Mouse (Mus musculus) embryo, embryonic 9.5 days (tissue): Measurements from ENCODE around the gene Rbpms2.

Experiments used
- DNase-seq: peaks from one replicate; pipeline ENCODE4 v3.0.0-alpha.2; 2017; ENCODE audit errors: extremely low spot score

Gene Rbpms2

GRCm38 (mm10) chr9:65695646-65696045, 66.2 kb downstream of the Rbpms2 start:
- no peak for DNase-seq

GRCm38 (mm10) chr9:65696337-65696736, 66.9 kb downstream of the Rbpms2 start:
- DNase-seq, result no peak

- no peak for DNase-seq
Observed at GRCm38 (mm10) chr9:65697356-65697755, 67.9 kb downstream of the Rbpms2 start.

GRCm38 (mm10) chr9:65697992-65698391, 68.5 kb downstream of the Rbpms2 start:
- DNase-seq, result no peak

GRCm38 (mm10) chr9:65700504-65700903, 71.1 kb downstream of the Rbpms2 start:
- no peak for DNase-seq

GRCm38 (mm10) chr9:65702286-65702685, 72.8 kb downstream of the Rbpms2 start:
- DNase-seq, result no peak

GRCm38 (mm10) chr9:65703241-65703640, 73.8 kb downstream of the Rbpms2 start:
- DNase-seq, result no peak

GRCm38 (mm10) chr9:65703926-65704595, 74.6 kb downstream of the Rbpms2 start:
- no peak for DNase-seq
